Mouse (Mus musculus): ENCODE data around the gene H2bfm.
"Not testable (repeated sequence)": the region's sequence is repeated elsewhere in the genome, so short reads cannot be mapped to it uniquely, and the experiment has no call there.

The H2bfm gene

GRCm38 (mm10) chrX:136927031-136927430 is at the start of gene H2bfm:
Gene H2bfm (plus strand): TSS chrX:136927325.
- DNase-seq (ENCODE audit: low read depth, low spot score), result no peak

- peak; percentile 5 for DNase-seq (ENCODE audit: low read depth, low spot score)
Measured at GRCm38 (mm10) chrX:136895757-136896156, 31.4 kb upstream of the H2bfm start.

- no peak for DNase-seq (ENCODE audit: low read depth, low spot score)
Measured at GRCm38 (mm10) chrX:136904369-136904768, 22.8 kb upstream of the H2bfm start.

- no peak for DNase-seq (ENCODE audit: low read depth, low spot score)
Measured at GRCm38 (mm10) chrX:136925863-136926262, 1.3 kb upstream of the H2bfm start.

- no peak for DNase-seq (ENCODE audit: low read depth, low spot score)
Measured at GRCm38 (mm10) chrX:136937985-136938384, 10.9 kb downstream of the H2bfm start.

- DNase-seq (ENCODE audit: low read depth, low spot score), result peak; percentile 8
Measured at GRCm38 (mm10) chrX:136957583-136958279, 30.6 kb downstream of the H2bfm start.

- not testable (repeated sequence) for DNase-seq (ENCODE audit: low read depth, low spot score)
Measured at GRCm38 (mm10) chrX:136958300-136958699, 31.2 kb downstream of the H2bfm start.

GRCm38 (mm10) chrX:136959688-136960087 is 32.6 kb downstream of the H2bfm start:
- no peak for DNase-seq (ENCODE audit: low read depth, low spot score)

GRCm38 (mm10) chrX:136975397-136975796 is 48.3 kb downstream of the H2bfm start, which contains the start of gene Tmsb15b2:
Gene Tmsb15b2 (minus strand): TSS chrX:136975497.
- DNase-seq (ENCODE audit: low read depth, low spot score), result not testable (repeated sequence)

GRCm38 (mm10) chrX:136976424-136977084 is 49.4 kb downstream of the H2bfm start, which contains the start of the genes Tmsb15l and Tmsb15b1:
Gene Tmsb15l (minus strand): TSS chrX:136976869.
Gene Tmsb15b1 (minus strand): TSS chrX:136976874.
- no peak for DNase-seq (ENCODE audit: low read depth, low spot score)

All from embryo, embryonic 11.5 days (tissue).